Mouse (Mus musculus) left cerebral cortex, postnatal 25 days (tissue): Measurements from ENCODE around the gene Lcn2. TPM values are rescaled to one million over a fixed set of nuclear protein-coding genes. Genes with fewer than 3 reads are reported as not detected.

Experiments used
- DNase-seq, 2 experiments: peaks; one replicate each; pipeline ENCODE4 v3.0.0; 2022; ENCODE audit warnings: low spot score in 2 of 2, mixed read lengths in 1 of 2
- intact Hi-C: fragments of 180-260 bp; cut with DNase I; formaldehyde crosslinking; loops from one replicate; pipeline ENCODE4 v1.15.1; 2025
- total RNA-seq, 2 experiments: library from RNA; stranded (reverse); gene quantifications; 2 replicates each; pipeline ENCODE4 v1.2.3; 2021

The Lcn2 gene
- total RNA-seq, 2 experiments from 2014 or later = 0.76 to 0.85 TPM

GRCm38 (mm10) chr2:32416556-32416955 is 28.5 kb upstream of the Lcn2 start:
- intact Hi-C loops = no loop called here
- DNase-seq = no peak

GRCm38 (mm10) chr2:32415801-32416200 is 27.7 kb upstream of the Lcn2 start:
- intact Hi-C loops = no loop called here
- DNase-seq = no peak

GRCm38 (mm10) chr2:32413936-32414335 is 25.9 kb upstream of the Lcn2 start:
- DNase-seq = no peak
- intact Hi-C loops = no loop called here

GRCm38 (mm10) chr2:32412742-32413531 is 24.9 kb upstream of the Lcn2 start:
- no peak for DNase-seq
- intact Hi-C loops = no loop called here

GRCm38 (mm10) chr2:32411407-32411806 is 23.4 kb upstream of the Lcn2 start:
- no peak for DNase-seq
- intact Hi-C loops = no loop called here

- no peak for DNase-seq
- intact Hi-C loops = no loop called here
Measured at GRCm38 (mm10) chr2:32408429-32409424, 20.7 kb upstream of the Lcn2 start.

GRCm38 (mm10) chr2:32407144-32407824 is 19.2 kb upstream of the Lcn2 start:
- intact Hi-C loops = no loop called here
- no peak for DNase-seq

GRCm38 (mm10) chr2:32404663-32405062 is 16.6 kb upstream of the Lcn2 start:
- intact Hi-C loops = loop anchor here (1.0 to 2.0 kb wide), 2 partner anchors 83 to 162 kb away; no protein-coding TSS in a partner anchor
- DNase-seq = peak; percentile 96 to 97

- no peak for DNase-seq
- intact Hi-C loops = no loop called here
Measured at GRCm38 (mm10) chr2:32396695-32397094, 8.6 kb upstream of the Lcn2 start.

- DNase-seq = peak; percentile 95 to 98
- intact Hi-C loops = no loop called here
Measured at GRCm38 (mm10) chr2:32395946-32396621, 8.0 kb upstream of the Lcn2 start.

GRCm38 (mm10) chr2:32395484-32395945 is 7.5 kb upstream of the Lcn2 start, which contains the start of gene Ptges2:
TSS of gene Ptges2 (plus strand) at chr2:32395896.
- intact Hi-C loops = no loop called here
- peak; percentile 94 for DNase-seq

GRCm38 (mm10) chr2:32394973-32395372 is 6.9 kb upstream of the Lcn2 start:
- DNase-seq = no peak
- intact Hi-C loops = no loop called here

GRCm38 (mm10) chr2:32392063-32392462 is 4.0 kb upstream of the Lcn2 start:
- intact Hi-C loops = no loop called here
- no peak for DNase-seq

- intact Hi-C loops = no loop called here
- DNase-seq = no peak
Measured at GRCm38 (mm10) chr2:32390871-32391270, 2.8 kb upstream of the Lcn2 start.

GRCm38 (mm10) chr2:32389157-32389556 is 1.1 kb upstream of the Lcn2 start:
- DNase-seq = no peak
- intact Hi-C loops = no loop called here

- peak; percentile 18 to 63 for DNase-seq
- intact Hi-C loops = no loop called here
Measured at GRCm38 (mm10) chr2:32382689-32383088, 5.4 kb downstream of the Lcn2 start.

GRCm38 (mm10) chr2:32381775-32382223 is 6.3 kb downstream of the Lcn2 start, which contains the start of gene 1110008P14Rik:
TSS of gene 1110008P14Rik (minus strand) at chr2:32381938.
- peak; percentile 92 to 95 for DNase-seq
- intact Hi-C loops = loop anchor here (1.0 kb wide), 1 partner anchor 18 kb away; no protein-coding TSS in a partner anchor

- DNase-seq = peak in 1 of 2 experiments; percentile 64
- intact Hi-C loops = loop anchor here (1.0 kb wide), 1 partner anchor 18 kb away; no protein-coding TSS in a partner anchor
Measured at GRCm38 (mm10) chr2:32381141-32381774, 6.8 kb downstream of the Lcn2 start.
